Mouse (Mus musculus) limb, embryonic 15.5 days (tissue): ENCODE results near the gene Phldb1. TPM values are rescaled to one million over a fixed set of nuclear protein-coding genes. Genes with fewer than 3 reads are reported as not detected.
A peak's percentile ranks its signal among the peaks of the same experiment; 100 is the strongest.
"Not testable (repeated sequence)": the region's sequence is repeated elsewhere in the genome, so short reads cannot be mapped to it uniquely, and the experiment has no call there.

Experiments
- ATAC-seq: fragments of 200-750 bp; cut with Nextera tagmentation; 2 replicates; pipeline ENCODE4 v1.8.0; 2017; ENCODE audit warnings: low read depth, moderate TSS enrichment; ENCODE audit not compliant: insufficient number of reproducible peaks, low FRiP score, low TSS enrichment
- H3K27ac ChIP-seq: fragments of 300-500 bp; sonication (generic); 2 replicates; pipeline ENCODE4 v1.5.1; 2015; ENCODE audit warnings: moderate library complexity, mild to moderate bottlenecking, inconsistent platforms
- H3K27me3 ChIP-seq: fragments of 300-500 bp; sonication (generic); 2 replicates; pipeline ENCODE4 v1.6.1; 2015; ENCODE audit warnings: inconsistent platforms
- H3K36me3 ChIP-seq: fragments of 300-500 bp; sonication (generic); 2 replicates; pipeline ENCODE4 v1.6.1; 2015; ENCODE audit warnings: inconsistent platforms
- H3K4me1 ChIP-seq: fragments of 300-500 bp; sonication (generic); 2 replicates; pipeline ENCODE4 v1.6.1; 2015; ENCODE audit warnings: inconsistent platforms
- H3K4me2 ChIP-seq: fragments of 300-500 bp; sonication (generic); 2 replicates; pipeline ENCODE4 v1.6.1; 2015; ENCODE audit warnings: mild to moderate bottlenecking, inconsistent platforms
- H3K4me3 ChIP-seq: fragments of 300-500 bp; sonication (generic); 2 replicates; pipeline ENCODE4 v1.5.1; 2015; ENCODE audit warnings: mild to moderate bottlenecking, inconsistent platforms
- H3K9ac ChIP-seq: fragments of 300-500 bp; sonication (generic); 2 replicates; pipeline ENCODE4 v1.6.1; 2015; ENCODE audit warnings: inconsistent platforms
- H3K9me3 ChIP-seq: fragments of 300-500 bp; sonication (generic); 2 replicates; pipeline ENCODE4 v1.6.1; 2016; ENCODE audit warnings: inconsistent platforms
- WGBS: fragments of 180-500 bp; shearing (Covaris S2); methylation state at CpG from one replicate; pipeline ENCODE4 v1.1.7; 2015; 5-methylcytosine and 5-hydroxymethylcytosine counted together
- polyA plus RNA-seq: library from polyadenylated mRNA; unstranded; fragments of >200 nt; fragmentation: Nextera tagmentation; extraction: Ambion mirVana; gene quantifications from 2 replicates; pipeline ENCODE4 v1.2.1, GENCODE M21; 2015

Gene Phldb1
- polyA plus RNA-seq, result 37.8 and 39.2 TPM in 2 replicates

GRCm38 (mm10) chr9:44734524-44735494 lies at the start of gene Phldb1:
Gene Phldb1 (minus strand): TSS chr9:44735198.
- no peaks in the 10 kb centered on the region for H3K9me3 ChIP-seq
- peak within 1 kb of the TSS; percentile 67 for H3K4me3 ChIP-seq
- no peaks in the 10 kb centered on the region for H3K36me3 ChIP-seq
- peak within 1 kb of the TSS; percentile 95 for H3K4me2 ChIP-seq
- peak within 1 kb of the TSS; percentile 62 for H3K9ac ChIP-seq
- peaks cover 56% of the 10 kb centered on the region for H3K4me1 ChIP-seq
- 1% methylated on average over 46 of the region's 47 CpGs for WGBS
- no peaks in the 10 kb centered on the region for H3K27me3 ChIP-seq
- peak; percentile 80 for ATAC-seq
- peak within 1 kb of the TSS; percentile 93 for H3K27ac ChIP-seq

GRCm38 (mm10) chr9:44772750-44773651 lies 38.0 kb upstream of the Phldb1 start:
- under 1% methylated on average over 41 of the region's 41 CpGs for WGBS
- H3K9me3 ChIP-seq, result no peaks in the 10 kb centered on the region
- peak overlapping the region; percentile 93 for H3K27ac ChIP-seq
- peak overlapping the region; percentile 84 for H3K9ac ChIP-seq
- H3K4me1 ChIP-seq, result peaks cover 9% of the 10 kb centered on the region; the same call in 1 of the 2 replicates
- peaks cover 17% of the 10 kb centered on the region for H3K36me3 ChIP-seq
- H3K4me2 ChIP-seq, result peak overlapping the region; percentile 69
- H3K4me3 ChIP-seq, result peak overlapping the region; percentile 72
- ATAC-seq, result peak; percentile 93
- no peaks in the 10 kb centered on the region for H3K27me3 ChIP-seq

- no peaks in the 10 kb centered on the region for H3K27me3 ChIP-seq
- no peak overlapping the region for H3K4me2 ChIP-seq
- peaks cover 9% of the 10 kb centered on the region; the same call in 1 of the 2 replicates for H3K4me1 ChIP-seq
- H3K36me3 ChIP-seq, result peaks cover 17% of the 10 kb centered on the region
- ATAC-seq, result no peak
- no peak overlapping the region for H3K9ac ChIP-seq
- H3K27ac ChIP-seq, result peak overlapping the region; percentile 47; the same call in 1 of the 2 replicates
- H3K9me3 ChIP-seq, result no peaks in the 10 kb centered on the region
- 30% methylated on average over 5 of the region's 5 CpGs for WGBS
- H3K4me3 ChIP-seq, result peak overlapping the region; percentile 72; the same call in 1 of the 2 replicates
Measured at GRCm38 (mm10) chr9:44772392-44772749, 37.4 kb upstream of the Phldb1 start.

GRCm38 (mm10) chr9:44771376-44771775 lies 36.4 kb upstream of the Phldb1 start:
- Histone ChIP-seq H3K9me3 (no peaks in the 10 kb centered on the region), H3K36me3 (peaks cover 16% of the 10 kb centered on the region), H3K4me1 (peaks cover 11% of the 10 kb centered on the region), H3K9ac (no peak overlapping the region), H3K4me2 (no peak overlapping the region), H3K27ac (no peak overlapping the region), H3K4me3 (no peak overlapping the region), H3K27me3 (no peaks in the 10 kb centered on the region)
- WGBS, result 87% methylated on average over 5 of the region's 5 CpGs
- no peak for ATAC-seq

GRCm38 (mm10) chr9:44768029-44768394 lies 33.0 kb upstream of the Phldb1 start:
- not testable (repeated sequence) for H3K27me3 ChIP-seq, H3K27ac ChIP-seq, H3K36me3 ChIP-seq, H3K9ac ChIP-seq, H3K9me3 ChIP-seq, ATAC-seq
- WGBS, result 42% methylated on average over 7 of the region's 9 CpGs
- Histone ChIP-seq H3K4me1 (peaks cover 17% of the 10 kb centered on the region), H3K4me3 (peak overlapping the region; percentile 95), H3K4me2 (peak overlapping the region; percentile 49)

- Histone ChIP-seq H3K4me1 (peaks cover 17% of the 10 kb centered on the region), H3K27me3 (no peaks in the 10 kb centered on the region), H3K27ac (peak within 1 kb of the TSS; percentile 99), H3K4me2 (peak within 1 kb of the TSS; percentile 49), H3K4me3 (peak within 1 kb of the TSS; percentile 95), H3K9ac (peak within 1 kb of the TSS; percentile 99), H3K9me3 (no peaks in the 10 kb centered on the region), H3K36me3 (no peaks in the 10 kb centered on the region)
- under 1% methylated on average over 82 of the region's 82 CpGs for WGBS
- peak; percentile 88 for ATAC-seq
Measured at GRCm38 (mm10) chr9:44767101-44768028, 32.4 kb upstream of the Phldb1 start, which contains the start of the genes Arcn1 and Ift46. Gene Arcn1 (minus strand): TSS chr9:44767845. Gene Ift46 (plus strand): TSS chr9:44767908.

- no peak for ATAC-seq
- no peaks in the 10 kb centered on the region for H3K27me3 ChIP-seq
- H3K4me2 ChIP-seq, result no peak overlapping the region
- no peaks in the 10 kb centered on the region for H3K9me3 ChIP-seq
- 89% methylated on average over 2 of the region's 2 CpGs for WGBS
- no peak overlapping the region for H3K27ac ChIP-seq
- peaks cover 10% of the 10 kb centered on the region for H3K4me1 ChIP-seq
- H3K36me3 ChIP-seq, result peaks cover 30% of the 10 kb centered on the region
- H3K9ac ChIP-seq, result no peak overlapping the region
- H3K4me3 ChIP-seq, result no peak overlapping the region
Measured at GRCm38 (mm10) chr9:44760873-44761272, 25.9 kb upstream of the Phldb1 start.

- H3K36me3 ChIP-seq, result peaks cover 82% of the 10 kb centered on the region
- WGBS, result 84% methylated on average over 7 of the region's 7 CpGs
Measured at GRCm38 (mm10) chr9:44748473-44748872, 13.5 kb upstream of the Phldb1 start.

GRCm38 (mm10) chr9:44747341-44747740 lies 12.3 kb upstream of the Phldb1 start:
- no peak overlapping the region for H3K4me2 ChIP-seq
- H3K36me3 ChIP-seq, result peaks cover 83% of the 10 kb centered on the region
- no peak for ATAC-seq
- no peak overlapping the region for H3K27ac ChIP-seq
- H3K4me1 ChIP-seq, result no peaks in the 10 kb centered on the region
- no peaks in the 10 kb centered on the region for H3K9me3 ChIP-seq
- WGBS, result 87% methylated on average over 3 of the region's 3 CpGs
- H3K9ac ChIP-seq, result no peak overlapping the region
- no peaks in the 10 kb centered on the region for H3K27me3 ChIP-seq
- H3K4me3 ChIP-seq, result no peak overlapping the region

More at GRCm38 (mm10) chr9:44748473-44748872, 13.5 kb upstream of the Phldb1 start:
- Histone ChIP-seq H3K4me1 (no peaks in the 10 kb centered on the region), H3K4me2 (no peak overlapping the region), H3K9ac (no peak overlapping the region), H3K27me3 (no peaks in the 10 kb centered on the region), H3K27ac (no peak overlapping the region), H3K9me3 (no peaks in the 10 kb centered on the region), H3K4me3 (no peak overlapping the region)
- no peak for ATAC-seq

- 81% methylated on average over 3 of the region's 3 CpGs for WGBS
- H3K36me3 ChIP-seq, result peaks cover 79% of the 10 kb centered on the region
- no peak for ATAC-seq
- no peaks in the 10 kb centered on the region for H3K4me1 ChIP-seq
- no peak overlapping the region for H3K4me3 ChIP-seq
- no peak overlapping the region for H3K4me2 ChIP-seq
- no peak overlapping the region for H3K27ac ChIP-seq
- H3K27me3 ChIP-seq, result no peaks in the 10 kb centered on the region
- H3K9ac ChIP-seq, result no peak overlapping the region
- no peaks in the 10 kb centered on the region for H3K9me3 ChIP-seq
Measured at GRCm38 (mm10) chr9:44746666-44747065, 11.7 kb upstream of the Phldb1 start.

GRCm38 (mm10) chr9:44745371-44745770 lies 10.4 kb upstream of the Phldb1 start:
- Histone ChIP-seq H3K4me2 (no peak overlapping the region), H3K27me3 (no peaks in the 10 kb centered on the region), H3K27ac (no peak overlapping the region), H3K4me3 (no peak overlapping the region), H3K36me3 (peaks cover 78% of the 10 kb centered on the region), H3K9me3 (no peaks in the 10 kb centered on the region), H3K4me1 (no peaks in the 10 kb centered on the region), H3K9ac (no peak overlapping the region)
- 89% methylated on average over 7 of the region's 7 CpGs for WGBS
- ATAC-seq, result no peak
